Mouse (Mus musculus) ES-Bruce4 (cell line): ENCODE data around the gene Dpf3. TPM values are rescaled to one million over a fixed set of nuclear protein-coding genes. Genes with fewer than 3 reads are reported as not detected.

ENCODE experiments used
- H3K27ac ChIP-seq: 2 replicates; pipeline ENCODE4 v1.5.1; 2012; ENCODE audit warnings: low read length, inconsistent platforms; ENCODE audit not compliant: insufficient read depth
- H3K27me3 ChIP-seq: 2 replicates; pipeline ENCODE4 v1.6.1; 2012; ENCODE audit warnings: mild to moderate bottlenecking, low read length, inconsistent platforms; ENCODE audit not compliant: control insufficient read depth, poor library complexity, insufficient read depth, severe bottlenecking
- H3K36me3 ChIP-seq: 2 replicates; pipeline ENCODE4 v1.6.1; 2012; ENCODE audit warnings: inconsistent platforms, mild to moderate bottlenecking, low read length, moderate library complexity; ENCODE audit not compliant: control insufficient read depth, poor library complexity, insufficient read depth, severe bottlenecking
- H3K4me1 ChIP-seq: one replicate; pipeline ENCODE4 v1.8.1; 2011; ENCODE audit warnings: low read length; ENCODE audit not compliant: control insufficient read depth, insufficient read depth
- H3K4me3 ChIP-seq: 2 replicates; pipeline ENCODE4 v1.5.1; 2011; ENCODE audit warnings: low read depth, mild to moderate bottlenecking, low read length
- H3K9ac ChIP-seq: 2 replicates; pipeline ENCODE4 v1.6.1; 2012; ENCODE audit warnings: low read depth, mild to moderate bottlenecking, inconsistent platforms; ENCODE audit not compliant: poor library complexity, severe bottlenecking
- H3K9me3 ChIP-seq: replicated peaks from 2 replicates; pipeline ENCODE4 v1.6.1; 2012; ENCODE audit warnings: mild to moderate bottlenecking, low read length, inconsistent platforms; ENCODE audit not compliant: control insufficient read depth, poor library complexity, insufficient read depth, severe bottlenecking
- CTCF ChIP-seq: IDR thresholded peaks from one replicate; pipeline ENCODE4 v1.8.1; 2011; ENCODE audit warnings: low read depth, low read length
- EP300 ChIP-seq: IDR thresholded peaks from 2 replicates; pipeline ENCODE4 v1.6.1; 2011; ENCODE audit warnings: low read depth, low read length; ENCODE audit not compliant: insufficient read depth
- POLR2A ChIP-seq: IDR thresholded peaks from one replicate; pipeline ENCODE4 v1.8.1; 2011; ENCODE audit warnings: low read length; ENCODE audit not compliant: insufficient read depth
- polyA plus RNA-seq: library from polyadenylated mRNA; stranded (reverse); fragments of >200 nt; gene quantifications from 2 replicates; pipeline ENCODE4 v1.2.4, GENCODE M21; 2011; ENCODE audit warnings: low read depth; ENCODE audit not compliant: missing spikeins, insufficient read depth, insufficient read length

Gene Dpf3
- polyA plus RNA-seq, 1 experiment, result not detected

DNA sequence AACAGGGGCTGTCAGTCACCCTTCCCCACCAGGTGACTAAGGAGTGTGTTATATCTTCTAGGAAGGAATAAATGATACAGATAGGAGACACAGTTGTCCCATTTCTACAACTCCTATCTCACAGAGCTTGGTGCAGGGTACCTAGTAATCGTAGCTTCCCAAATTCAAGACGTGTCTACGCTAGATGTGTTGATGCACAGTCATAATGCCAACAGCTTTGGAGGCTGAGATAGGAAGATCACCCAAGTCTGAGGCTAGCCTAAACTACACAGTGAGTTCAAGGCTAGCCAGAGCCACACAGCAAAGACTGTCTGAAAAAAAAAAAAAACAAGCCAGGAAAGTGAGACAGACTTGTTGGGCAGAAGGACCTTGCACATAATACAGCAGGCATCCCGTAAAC, 54.1 kb downstream of the Dpf3 start:
- TF ChIP-seq POLR2A (no peak), CTCF (no peak), EP300 (no peak)
- Histone ChIP-seq H3K9me3 (no peaks in the 10 kb centered on the region), H3K4me1 (no peaks in the 10 kb centered on the region), H3K27me3 (no peaks in the 10 kb centered on the region), H3K9ac (no peak overlapping the region), H3K4me3 (no peak overlapping the region), H3K27ac (no peak overlapping the region), H3K36me3 (no peaks in the 10 kb centered on the region)

GRCm38 (mm10) chr12:83430207-83430606, 57.3 kb downstream of the Dpf3 start:
- Histone ChIP-seq H3K4me1 (no peaks in the 10 kb centered on the region), H3K9me3 (no peaks in the 10 kb centered on the region), H3K9ac (no peak overlapping the region), H3K36me3 (no peaks in the 10 kb centered on the region), H3K27me3 (no peaks in the 10 kb centered on the region), H3K27ac (no peak overlapping the region), H3K4me3 (no peak overlapping the region)
- TF ChIP-seq EP300 (no peak), POLR2A (no peak), CTCF (no peak)

GRCm38 (mm10) chr12:83428016-83428415, 59.5 kb downstream of the Dpf3 start:
- Histone ChIP-seq H3K9ac (no peak overlapping the region), H3K27me3 (no peaks in the 10 kb centered on the region), H3K27ac (no peak overlapping the region), H3K36me3 (no peaks in the 10 kb centered on the region), H3K4me3 (no peak overlapping the region), H3K4me1 (no peaks in the 10 kb centered on the region), H3K9me3 (no peaks in the 10 kb centered on the region)
- TF ChIP-seq CTCF (no peak), EP300 (no peak), POLR2A (no peak)

DNA sequence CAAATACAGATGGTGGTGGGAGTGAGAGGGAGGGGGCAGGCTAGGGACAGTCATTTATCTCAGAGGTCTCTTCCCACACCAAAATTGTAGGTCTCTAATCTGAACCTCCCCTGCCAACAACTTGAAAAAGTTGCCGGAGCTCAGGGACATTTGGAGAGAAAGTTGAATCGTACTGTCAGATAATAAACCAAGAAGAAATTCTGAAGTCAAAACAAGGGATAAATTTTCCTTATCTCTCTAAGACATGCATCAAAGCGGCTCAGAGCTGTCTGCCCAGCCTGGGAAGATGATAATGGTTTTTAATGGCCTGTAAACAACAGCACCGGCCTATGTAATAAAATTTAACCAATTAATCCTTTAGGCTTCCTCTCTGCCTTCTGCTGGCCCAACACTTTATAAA, 59.9 kb downstream of the Dpf3 start:
- TF ChIP-seq CTCF (no peak), EP300 (no peak), POLR2A (no peak)
- Histone ChIP-seq H3K9me3 (no peaks in the 10 kb centered on the region), H3K4me3 (no peak overlapping the region), H3K9ac (no peak overlapping the region), H3K27me3 (no peaks in the 10 kb centered on the region), H3K27ac (no peak overlapping the region), H3K4me1 (no peaks in the 10 kb centered on the region), H3K36me3 (no peaks in the 10 kb centered on the region)

DNA sequence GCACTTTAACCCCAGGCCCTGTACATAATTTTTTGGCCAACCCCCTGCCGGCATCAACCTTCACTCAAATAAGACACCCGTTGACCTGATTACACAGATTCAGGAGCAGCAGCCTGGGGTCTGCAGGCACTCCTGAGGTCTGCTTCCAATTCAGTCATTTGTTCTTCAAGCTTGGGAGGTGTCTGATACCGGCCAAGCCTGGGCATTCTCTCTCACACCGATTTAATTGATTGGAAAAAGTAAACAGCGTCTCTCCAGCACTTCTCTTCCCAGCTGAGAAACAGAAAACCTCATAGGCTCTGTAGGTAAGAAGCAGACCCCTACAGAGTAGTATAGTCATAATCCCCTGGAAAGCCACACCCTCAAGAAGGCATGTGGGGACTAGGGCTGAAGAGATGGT, 61.2 kb downstream of the Dpf3 start:
- Histone ChIP-seq H3K9ac (no peak overlapping the region), H3K9me3 (no peaks in the 10 kb centered on the region), H3K27me3 (no peaks in the 10 kb centered on the region), H3K4me3 (no peak overlapping the region), H3K27ac (no peak overlapping the region), H3K4me1 (no peaks in the 10 kb centered on the region), H3K36me3 (no peaks in the 10 kb centered on the region)
- TF ChIP-seq EP300, result no peak
- TF ChIP-seq CTCF, result no peak
- TF ChIP-seq POLR2A, result no peak

DNA sequence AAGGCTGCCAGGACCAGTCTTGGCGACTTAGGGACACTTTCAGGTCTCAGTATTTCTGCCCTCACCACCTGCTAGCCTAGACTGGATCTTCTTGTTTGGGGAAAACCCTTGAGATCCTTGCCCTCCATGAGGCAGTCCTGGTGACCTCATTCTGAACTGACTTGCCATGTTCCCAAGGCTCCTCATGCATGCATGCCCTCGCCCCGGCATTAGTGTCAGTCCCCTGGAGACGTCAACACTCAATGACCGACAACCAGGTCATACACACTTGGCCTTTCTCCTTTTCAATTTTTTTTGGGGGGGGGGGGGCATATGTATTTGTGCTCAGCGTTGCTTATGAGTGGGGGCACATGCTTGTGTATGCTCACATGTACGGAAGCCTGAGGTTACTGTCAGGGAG, 61.8 kb downstream of the Dpf3 start:
- no peak overlapping the region for H3K27ac ChIP-seq
- no peak overlapping the region for H3K4me3 ChIP-seq
- H3K36me3 ChIP-seq, result no peaks in the 10 kb centered on the region
- H3K9ac ChIP-seq, result no peak overlapping the region
- H3K4me1 ChIP-seq, result no peaks in the 10 kb centered on the region
- no peaks in the 10 kb centered on the region for H3K27me3 ChIP-seq
- TF ChIP-seq EP300, result no peak
- TF ChIP-seq CTCF, result no peak
- TF ChIP-seq POLR2A, result no peak
- H3K9me3 ChIP-seq, result no peaks in the 10 kb centered on the region
